Mouse (Mus musculus) limb, embryonic 11.5 days (tissue): ENCODE data around the gene Jak1. TPM values are rescaled to one million over a fixed set of nuclear protein-coding genes. Genes with fewer than 3 reads are reported as not detected.

Source experiments
- ATAC-seq: fragments of 200-750 bp; cut with Nextera tagmentation; 2 replicates; pipeline ENCODE4 v1.8.0; 2017; ENCODE audit warnings: low read depth; ENCODE audit not compliant: insufficient number of reproducible peaks, low FRiP score, low TSS enrichment
- DNase-seq: peaks from one replicate; pipeline ENCODE4 v3.0.0-alpha.2; 2015; ENCODE audit warnings: low spot score
- H3K27ac ChIP-seq: fragments of 300-500 bp; sonication (generic); replicated peaks from 2 replicates; pipeline ENCODE4 v1.5.1; 2014; ENCODE audit warnings: low read depth, mild to moderate bottlenecking, low read length
- H3K27me3 ChIP-seq: fragments of 300-500 bp; sonication (generic); 2 replicates; pipeline ENCODE4 v1.6.1; 2014; ENCODE audit warnings: mild to moderate bottlenecking, low read length, mixed read lengths; ENCODE audit not compliant: control insufficient read depth, insufficient read depth
- H3K36me3 ChIP-seq: fragments of 300-500 bp; sonication (generic); 2 replicates; pipeline ENCODE4 v1.6.1; 2014; ENCODE audit warnings: mild to moderate bottlenecking, low read length, moderate library complexity, mixed read lengths; ENCODE audit not compliant: control insufficient read depth, insufficient read depth
- H3K4me1 ChIP-seq: fragments of 300-500 bp; sonication (generic); 2 replicates; pipeline ENCODE4 v1.6.1; 2014; ENCODE audit warnings: low read length, mixed read lengths; ENCODE audit not compliant: control insufficient read depth, insufficient read depth
- H3K4me2 ChIP-seq: fragments of 300-500 bp; sonication (generic); 2 replicates; pipeline ENCODE4 v1.6.1; 2014; ENCODE audit warnings: low read depth, mild to moderate bottlenecking, moderate library complexity; ENCODE audit not compliant: severe bottlenecking
- H3K4me3 ChIP-seq: fragments of 300-500 bp; sonication (generic); 2 replicates; pipeline ENCODE4 v1.5.1; 2014; ENCODE audit warnings: low read depth, low read length
- H3K9ac ChIP-seq: fragments of 300-500 bp; sonication (generic); 2 replicates; pipeline ENCODE4 v1.6.1; 2014; ENCODE audit warnings: mild to moderate bottlenecking, low read length
- H3K9me3 ChIP-seq: fragments of 300-500 bp; sonication (generic); 2 replicates; pipeline ENCODE4 v1.6.1; 2016; ENCODE audit warnings: low read length; ENCODE audit not compliant: control insufficient read depth
- WGBS: fragments of 180-500 bp; shearing (Covaris S2); extraction: QIAGEN DNeasy Blood & Tissue Kit; methylation state at CpG from one replicate; pipeline ENCODE4 v1.1.7; 2014; 5-methylcytosine and 5-hydroxymethylcytosine counted together
- polyA plus RNA-seq: library from polyadenylated mRNA; unstranded; fragments of >200 nt; fragmentation: Nextera tagmentation; extraction: Ambion mirVana; gene quantifications from 2 replicates; pipeline ENCODE4 v1.2.1, GENCODE M21; 2014

Gene Jak1
- polyA plus RNA-seq, 1 experiment from 2014 or later, result 61.3 TPM

DNA sequence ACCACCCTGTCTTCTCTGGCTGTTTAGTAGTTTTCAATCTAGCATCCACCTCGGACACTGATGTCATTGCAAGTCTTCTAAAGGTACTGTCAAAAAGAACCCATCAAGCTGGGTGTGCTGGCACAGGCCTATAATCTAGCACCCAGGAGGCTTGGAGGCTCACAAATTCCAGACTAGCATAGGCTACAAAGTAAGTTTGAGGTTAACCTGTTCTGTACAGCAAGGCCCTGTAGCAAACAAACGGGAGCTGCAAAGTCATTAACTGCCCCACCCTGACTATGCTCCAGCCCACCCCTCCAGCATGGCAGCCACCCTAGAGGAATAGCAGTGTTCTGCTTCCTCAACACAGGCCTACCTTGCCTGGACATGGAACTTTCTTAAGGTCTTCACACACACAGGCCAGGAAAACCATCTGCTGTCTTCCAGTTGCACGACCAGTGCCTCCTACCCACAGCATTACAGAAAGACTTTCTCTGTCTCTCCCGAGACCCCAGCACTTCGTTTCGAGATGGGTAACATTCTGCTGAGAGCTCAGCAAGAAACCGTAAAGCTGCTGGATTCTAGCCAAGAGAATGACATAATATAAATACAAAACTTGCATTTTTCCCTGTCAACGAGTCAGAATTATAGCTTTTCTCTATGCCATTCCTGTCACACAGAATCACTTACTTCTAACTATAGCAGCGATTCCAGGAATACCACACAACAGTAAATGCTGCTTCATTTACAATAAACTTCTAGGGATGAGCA, 67.5 kb downstream of the Jak1 start:
- Histone ChIP-seq H3K36me3 (no peaks in the 10 kb centered on the region), H3K4me1 (no peaks in the 10 kb centered on the region), H3K27me3 (no peaks in the 10 kb centered on the region), H3K4me2 (no peak overlapping the region), H3K9ac (no peak overlapping the region), H3K4me3 (no peak overlapping the region), H3K27ac (no peak overlapping the region), H3K9me3 (no peaks in the 10 kb centered on the region)
- ATAC-seq (no peak), DNase-seq (no peak)
- 82% methylated on average over 9 of the region's 9 CpGs for WGBS

DNA sequence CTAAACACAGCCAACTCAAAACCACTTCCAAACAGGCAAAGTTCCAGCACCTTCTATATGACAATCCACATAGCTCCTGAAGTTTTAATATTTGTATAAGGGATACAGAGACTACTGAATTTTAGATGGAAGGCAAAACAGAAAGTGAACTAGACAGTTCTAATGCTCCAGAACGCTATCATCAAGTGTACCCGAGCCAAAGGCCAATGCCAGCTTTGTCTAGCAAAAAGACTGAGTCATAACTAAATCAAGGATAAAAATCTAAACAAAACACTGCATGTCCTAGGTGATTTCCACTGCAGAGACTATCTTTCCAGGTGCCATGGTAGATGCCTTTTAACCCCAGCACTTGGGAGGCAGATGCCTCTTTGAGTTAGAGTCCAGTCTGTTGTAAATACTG, 68.7 kb downstream of the Jak1 start:
- Histone ChIP-seq H3K9ac (no peak overlapping the region), H3K4me1 (no peaks in the 10 kb centered on the region), H3K4me2 (no peak overlapping the region), H3K4me3 (no peak overlapping the region), H3K27ac (no peak overlapping the region), H3K9me3 (no peaks in the 10 kb centered on the region), H3K27me3 (no peaks in the 10 kb centered on the region), H3K36me3 (no peaks in the 10 kb centered on the region)
- no peak for DNase-seq
- WGBS, result 89% methylated on average over 2 of the region's 2 CpGs
- no peak for ATAC-seq

GRCm38 (mm10) chr4:101194170-101194569, 70.9 kb downstream of the Jak1 start:
- Histone ChIP-seq H3K9me3 (no peaks in the 10 kb centered on the region), H3K4me2 (no peak overlapping the region), H3K27ac (no peak overlapping the region), H3K4me3 (no peak overlapping the region), H3K4me1 (no peaks in the 10 kb centered on the region), H3K9ac (no peak overlapping the region), H3K36me3 (peaks cover 3% of the 10 kb centered on the region; the same call in 1 of the 2 replicates), H3K27me3 (no peaks in the 10 kb centered on the region)
- 79% methylated on average over 1 of the region's 1 CpGs for WGBS
- DNase-seq (no peak), ATAC-seq (no peak)

DNA sequence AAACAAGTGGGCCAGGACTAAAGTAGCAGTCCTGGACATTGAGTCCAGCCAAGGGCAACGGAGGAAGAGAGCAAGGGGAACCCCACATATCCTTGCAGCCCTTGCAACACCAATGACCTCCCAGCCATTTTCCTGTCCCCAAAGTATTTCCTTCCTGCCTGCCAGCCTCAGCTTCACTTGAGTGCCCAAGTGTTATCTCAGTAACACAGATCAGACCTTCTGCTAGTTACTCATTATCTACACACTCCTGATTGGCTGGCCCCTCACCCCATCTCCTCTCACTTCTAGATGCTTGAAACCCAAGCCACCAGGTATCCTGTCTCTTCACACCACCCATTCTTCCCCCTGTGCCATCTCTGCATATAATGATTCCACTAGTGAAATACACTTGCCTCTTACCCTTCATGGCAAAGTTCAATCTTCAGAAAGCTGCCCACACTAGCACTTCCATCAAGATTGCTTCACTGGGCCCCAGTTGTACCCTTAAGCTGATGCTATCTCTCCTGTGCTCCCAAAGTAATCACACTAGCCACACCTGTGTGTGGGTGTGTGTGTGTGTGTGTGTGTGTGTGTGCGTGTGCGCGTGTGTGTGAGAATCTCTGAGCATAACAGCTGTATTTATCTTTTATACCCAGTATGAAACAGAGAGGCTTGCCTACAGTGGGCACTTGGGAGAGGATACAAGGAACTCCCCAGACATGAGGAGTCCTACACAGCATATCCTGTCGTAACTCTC, 72.7 kb downstream of the Jak1 start:
- no peak for DNase-seq
- ATAC-seq, result no peak
- Histone ChIP-seq H3K4me2 (no peak overlapping the region), H3K9me3 (no peaks in the 10 kb centered on the region), H3K27me3 (no peaks in the 10 kb centered on the region), H3K27ac (no peak overlapping the region), H3K9ac (no peak overlapping the region), H3K4me1 (no peaks in the 10 kb centered on the region), H3K36me3 (peaks cover 3% of the 10 kb centered on the region; the same call in 1 of the 2 replicates), H3K4me3 (no peak overlapping the region)
- WGBS, result 94% methylated on average over 5 of the region's 5 CpGs

- 50% methylated on average over 4 of the region's 4 CpGs for WGBS
- peaks cover 3% of the 10 kb centered on the region; the same call in 1 of the 2 replicates for H3K36me3 ChIP-seq
Measured at GRCm38 (mm10) chr4:101187381-101187780, 77.7 kb downstream of the Jak1 start.

GRCm38 (mm10) chr4:101186591-101186990, 78.5 kb downstream of the Jak1 start:
- H3K27ac ChIP-seq, result no peak overlapping the region
- H3K9me3 ChIP-seq, result no peaks in the 10 kb centered on the region
- no peaks in the 10 kb centered on the region for H3K27me3 ChIP-seq
- H3K36me3 ChIP-seq, result peaks cover 3% of the 10 kb centered on the region; the same call in 1 of the 2 replicates
- no peak overlapping the region for H3K4me3 ChIP-seq
- DNase-seq (no peak), ATAC-seq (no peak)
- H3K4me1 ChIP-seq, result no peaks in the 10 kb centered on the region
- 93% methylated on average over 5 of the region's 5 CpGs for WGBS
- H3K9ac ChIP-seq, result no peak overlapping the region
- no peak overlapping the region for H3K4me2 ChIP-seq

More at GRCm38 (mm10) chr4:101187381-101187780, 77.7 kb downstream of the Jak1 start:
- Histone ChIP-seq H3K27me3 (no peaks in the 10 kb centered on the region), H3K4me3 (no peak overlapping the region), H3K9ac (no peak overlapping the region), H3K9me3 (no peaks in the 10 kb centered on the region), H3K4me1 (no peaks in the 10 kb centered on the region), H3K27ac (no peak overlapping the region), H3K4me2 (no peak overlapping the region)
- DNase-seq (no peak), ATAC-seq (no peak)

DNA sequence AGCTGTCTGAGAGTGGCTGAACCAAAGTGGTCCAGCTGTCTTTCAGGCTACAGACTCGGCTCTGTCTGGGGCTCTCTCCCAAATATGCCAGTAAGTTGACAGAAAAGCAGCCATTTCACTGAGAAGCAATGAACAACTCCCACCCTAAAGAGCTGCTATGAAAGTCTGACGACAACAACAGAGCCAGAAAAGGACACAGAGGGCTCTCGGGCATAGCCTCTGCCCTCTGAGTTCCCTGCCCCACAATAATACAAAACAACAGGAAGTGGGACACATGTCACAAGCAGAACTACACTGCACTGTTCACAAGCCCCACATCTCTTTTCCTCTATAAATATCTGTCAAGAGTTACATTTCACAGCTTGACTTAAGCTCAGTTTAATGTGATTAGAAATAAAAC, 79.9 kb downstream of the Jak1 start:
- no peak for ATAC-seq
- 60% methylated on average over 3 of the region's 3 CpGs for WGBS
- Histone ChIP-seq H3K4me2 (no peak overlapping the region), H3K27ac (no peak overlapping the region), H3K4me1 (no peaks in the 10 kb centered on the region), H3K4me3 (no peak overlapping the region), H3K9ac (no peak overlapping the region), H3K27me3 (no peaks in the 10 kb centered on the region), H3K36me3 (no peaks in the 10 kb centered on the region; the same call in 1 of the 2 replicates), H3K9me3 (no peaks in the 10 kb centered on the region)
- DNase-seq, result no peak

- no peak overlapping the region for H3K4me3 ChIP-seq
- no peaks in the 10 kb centered on the region; the same call in 1 of the 2 replicates for H3K36me3 ChIP-seq
- H3K27me3 ChIP-seq, result no peaks in the 10 kb centered on the region
- no peaks in the 10 kb centered on the region for H3K9me3 ChIP-seq
- DNase-seq (no peak), ATAC-seq (no peak)
- WGBS, result 68% methylated on average over 9 of the region's 9 CpGs
- H3K4me2 ChIP-seq, result no peak overlapping the region
- no peak overlapping the region for H3K27ac ChIP-seq
- no peaks in the 10 kb centered on the region for H3K4me1 ChIP-seq
- H3K9ac ChIP-seq, result no peak overlapping the region
Measured at GRCm38 (mm10) chr4:101182603-101183011, 82.5 kb downstream of the Jak1 start.
